Mouse (Mus musculus) cerebellum, adult 9-11 months (tissue): ENCODE results near the gene Lyrm7.
"Not testable (repeated sequence)": the region's sequence is repeated elsewhere in the genome, so short reads cannot be mapped to it uniquely, and the experiment has no call there.

Source experiments
- DNase-seq: peaks from one replicate; pipeline ENCODE4 v3.0.0; 2022

Gene Lyrm7

DNA sequence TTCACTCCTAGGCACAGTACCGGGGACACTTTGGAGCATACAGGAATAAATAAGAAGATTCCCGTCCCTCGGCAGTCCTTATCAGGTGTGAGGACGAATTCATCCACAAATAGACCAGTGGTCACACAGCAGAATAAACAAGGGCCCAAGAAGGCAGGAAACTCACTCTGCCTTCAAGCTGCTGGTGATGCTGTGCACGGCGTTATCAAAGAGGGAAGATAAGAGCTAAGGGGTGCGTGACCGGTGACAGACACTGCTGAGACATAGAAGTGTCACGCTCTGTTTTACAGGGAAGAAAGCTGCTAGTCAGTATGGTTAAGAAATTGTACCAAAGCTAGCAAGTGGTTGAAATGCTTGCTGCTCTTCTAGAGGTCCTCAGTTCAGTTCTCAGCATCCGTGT lies 19.2 kb upstream of the Lyrm7 start:
- no peak for DNase-seq

GRCm38 (mm10) chr11:54879434-54879833 lies 18.7 kb upstream of the Lyrm7 start:
- DNase-seq: no peak

DNA sequence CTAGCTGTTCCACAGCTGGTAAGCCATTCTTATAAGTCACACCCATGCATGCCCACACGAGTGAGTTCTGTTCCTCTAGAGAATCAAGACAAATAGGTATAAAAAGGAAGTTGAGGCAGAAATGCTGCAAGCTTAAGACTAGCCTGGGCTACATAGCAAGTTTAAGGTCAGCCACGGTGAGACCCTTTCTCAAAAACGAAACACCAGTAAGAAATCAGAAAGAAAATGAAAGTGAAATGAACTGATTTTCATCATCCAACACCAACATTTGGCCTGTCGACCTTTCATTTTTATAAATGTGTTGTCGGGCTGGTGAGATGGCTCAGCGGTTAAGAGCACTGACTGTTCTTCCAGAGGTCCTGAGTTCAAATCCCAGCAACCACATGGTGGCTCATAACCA lies 18.2 kb upstream of the Lyrm7 start:
- no peak for DNase-seq

DNA sequence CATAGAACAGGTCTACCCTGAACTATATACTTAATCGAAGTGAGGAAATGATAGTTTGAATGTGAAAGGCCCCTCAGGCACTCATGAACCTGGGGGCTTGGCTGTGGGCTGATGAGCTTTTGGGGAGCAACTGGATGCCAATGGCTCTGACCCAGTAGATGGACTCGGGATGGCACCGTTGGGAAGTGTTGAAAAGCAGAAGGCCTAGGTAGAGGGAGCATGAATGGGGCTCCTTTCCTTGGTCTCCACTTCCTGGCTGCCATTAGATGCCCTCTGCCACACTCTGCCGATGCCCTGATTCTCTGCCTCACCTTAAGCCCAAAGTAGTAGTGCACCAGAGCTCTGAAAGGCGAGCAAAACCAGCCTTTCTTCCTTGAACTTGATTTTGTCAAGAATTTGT lies 15.3 kb upstream of the Lyrm7 start:
- DNase-seq: no peak

- DNase-seq: peak; percentile 33
These were observed 11.3 kb upstream of the Lyrm7 start for GRCm38 (mm10) chr11:54871831-54872537.

DNA sequence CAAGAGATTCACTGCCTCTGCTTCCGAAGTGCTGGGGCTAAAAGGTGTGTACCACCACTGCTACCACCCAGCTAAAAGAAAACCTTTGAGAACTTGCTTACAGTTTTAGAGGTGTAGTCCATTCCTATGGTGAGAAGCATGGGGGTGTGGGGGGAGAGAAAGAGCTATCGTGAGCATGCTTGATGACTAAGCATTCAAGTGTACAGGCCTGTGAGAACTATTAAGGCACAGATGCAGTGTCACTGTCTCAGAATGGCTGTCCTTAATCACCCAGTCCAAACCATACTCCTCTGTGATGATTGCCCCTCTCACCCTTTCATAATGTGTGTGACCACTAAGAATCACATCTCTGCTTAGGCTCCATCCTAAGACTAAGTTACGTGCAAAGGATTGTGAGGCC lies 8.6 kb upstream of the Lyrm7 start:
- no peak for DNase-seq

- no peak for DNase-seq
These were observed 7.7 kb upstream of the Lyrm7 start for GRCm38 (mm10) chr11:54868445-54868844.

DNA sequence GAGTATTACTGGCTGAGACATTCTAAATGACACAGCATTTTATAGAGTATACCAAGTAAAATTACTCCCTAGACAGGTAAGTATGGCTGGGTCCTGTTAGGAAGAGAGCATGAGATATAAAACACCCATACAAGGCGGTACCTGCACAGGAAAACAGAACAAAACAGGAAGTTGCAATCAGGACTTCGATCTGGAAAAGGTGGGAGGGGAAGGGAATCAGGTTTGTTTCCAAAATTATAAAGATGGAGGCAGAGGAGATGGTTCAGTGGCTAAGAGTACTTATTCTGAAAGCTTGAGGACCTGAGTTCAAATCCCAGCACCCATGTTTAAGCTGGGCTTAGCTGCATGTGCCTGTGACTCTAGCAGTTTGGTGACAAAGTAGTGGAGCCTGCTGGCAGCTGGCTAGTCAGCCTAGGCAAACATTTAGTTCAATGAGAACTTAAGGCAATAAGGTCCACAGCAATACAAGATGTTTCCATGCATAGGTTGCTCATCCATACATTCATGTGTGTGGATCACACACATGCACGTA lies 7.3 kb upstream of the Lyrm7 start:
- peak; percentile 22 for DNase-seq

DNA sequence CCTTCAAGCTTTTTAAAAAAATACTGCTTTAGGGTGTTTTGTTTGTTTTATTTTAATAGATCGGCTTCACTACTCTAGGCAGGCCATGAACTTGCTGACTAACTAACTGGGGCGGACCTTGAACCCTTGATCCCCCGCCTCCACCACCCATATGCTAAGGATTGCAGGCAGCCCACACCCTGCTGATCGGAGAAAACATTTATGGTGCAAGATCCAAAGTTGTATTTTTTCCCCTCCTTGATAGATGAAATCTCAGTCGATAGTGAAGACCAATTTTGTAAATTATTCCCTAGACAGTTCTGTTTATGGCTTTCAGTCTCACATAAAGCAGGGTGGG lies 6.3 kb upstream of the Lyrm7 start:
- DNase-seq: no peak

DNA sequence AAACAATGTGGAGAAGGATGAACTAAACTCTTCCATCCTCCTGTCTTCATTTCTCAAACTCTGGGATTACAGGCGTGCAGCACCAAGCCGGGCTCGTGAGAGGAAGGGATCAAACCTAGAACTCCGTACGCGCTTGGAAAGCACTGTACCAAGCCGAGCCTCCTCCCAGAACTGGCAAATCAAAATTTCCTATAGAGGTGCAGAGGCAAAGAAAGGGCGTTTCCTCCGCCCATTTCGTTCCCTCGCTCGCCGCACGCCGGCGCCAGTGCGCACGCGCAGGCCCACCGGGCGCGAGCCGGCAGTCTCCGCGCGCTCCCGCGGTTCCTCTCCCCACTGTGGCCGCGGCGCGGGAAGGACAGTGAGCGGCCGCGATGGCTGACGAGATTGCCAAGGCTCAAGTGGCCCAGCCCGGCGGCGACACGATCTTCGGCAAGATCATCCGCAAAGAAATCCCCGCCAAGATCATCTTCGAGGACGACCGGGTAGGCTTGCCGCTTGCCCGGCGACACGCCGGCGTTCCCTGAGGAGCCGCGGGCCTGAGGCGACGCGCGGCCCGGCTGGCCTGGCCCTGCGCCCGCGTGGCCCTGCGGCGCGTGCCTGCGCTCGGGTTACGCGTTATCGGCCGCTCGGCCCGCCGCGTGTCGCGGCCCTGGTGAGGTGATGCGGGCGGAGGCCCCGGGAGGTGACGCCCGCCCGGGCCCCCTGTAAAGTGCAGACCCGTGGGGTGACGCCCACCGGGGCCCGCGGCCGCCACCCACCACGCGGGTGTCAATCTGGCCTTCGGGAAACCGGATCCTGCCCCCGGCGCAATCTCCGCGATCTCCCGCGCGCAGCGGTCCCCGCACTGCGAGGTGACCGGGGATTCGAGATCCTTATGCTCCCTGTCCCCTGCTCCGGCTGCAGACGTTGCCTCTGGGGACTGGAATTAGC lies 5.7 kb upstream of the Lyrm7 start, which contains the start of gene Hint1:
Hint1 (plus strand) TSS at position 265 of the 930 bp plus-strand sequence.
- DNase-seq: peak; percentile 95

- peak; percentile 26 for DNase-seq
These were observed 4.8 kb upstream of the Lyrm7 start for GRCm38 (mm10) chr11:54865330-54866085.

DNA sequence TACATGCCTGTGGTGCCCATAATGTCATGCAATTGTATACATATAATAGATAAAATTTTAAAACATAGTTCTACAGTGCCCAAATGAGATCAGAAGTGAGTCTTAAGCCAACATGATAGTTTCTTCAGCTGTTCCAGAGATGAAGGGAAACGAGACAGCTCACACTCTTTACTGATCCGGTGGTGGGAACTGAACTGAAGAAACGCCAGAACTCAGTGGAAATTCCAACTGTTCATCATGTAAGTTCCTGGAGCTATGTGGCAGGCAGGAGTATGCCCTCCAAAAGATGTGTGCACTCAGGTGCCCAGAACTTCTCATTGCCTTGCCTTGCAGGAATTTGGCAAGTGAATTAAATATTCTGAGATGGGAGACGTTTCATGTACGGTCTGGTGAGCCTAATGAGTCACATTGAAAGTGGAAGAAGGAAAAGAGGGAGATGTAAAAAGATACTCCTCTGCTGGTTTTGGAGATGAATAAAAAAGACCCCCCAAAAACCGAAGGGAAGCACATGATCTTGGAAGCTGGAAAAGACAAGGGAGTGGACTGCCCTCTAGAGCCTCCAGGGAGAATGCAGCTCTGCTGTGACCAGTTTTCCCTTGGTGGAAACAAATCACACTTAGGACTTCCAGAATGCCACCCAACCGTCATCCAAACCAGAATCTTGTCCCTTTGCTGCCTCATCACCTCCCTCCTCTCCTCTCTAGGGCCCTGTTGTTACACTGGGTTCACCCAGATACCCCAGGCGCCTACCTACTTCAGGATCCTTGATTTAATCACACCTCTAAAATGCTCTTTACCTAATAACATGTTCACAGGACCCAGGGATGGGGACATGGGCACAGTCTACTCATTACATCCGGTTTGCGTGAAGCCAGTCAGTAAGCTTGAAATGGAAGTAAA lies 2.2 kb upstream of the Lyrm7 start:
- peak; percentile 57 for DNase-seq

- peak; percentile 42 for DNase-seq
These were observed 1.0 kb upstream of the Lyrm7 start for GRCm38 (mm10) chr11:54861471-54862420.

DNA sequence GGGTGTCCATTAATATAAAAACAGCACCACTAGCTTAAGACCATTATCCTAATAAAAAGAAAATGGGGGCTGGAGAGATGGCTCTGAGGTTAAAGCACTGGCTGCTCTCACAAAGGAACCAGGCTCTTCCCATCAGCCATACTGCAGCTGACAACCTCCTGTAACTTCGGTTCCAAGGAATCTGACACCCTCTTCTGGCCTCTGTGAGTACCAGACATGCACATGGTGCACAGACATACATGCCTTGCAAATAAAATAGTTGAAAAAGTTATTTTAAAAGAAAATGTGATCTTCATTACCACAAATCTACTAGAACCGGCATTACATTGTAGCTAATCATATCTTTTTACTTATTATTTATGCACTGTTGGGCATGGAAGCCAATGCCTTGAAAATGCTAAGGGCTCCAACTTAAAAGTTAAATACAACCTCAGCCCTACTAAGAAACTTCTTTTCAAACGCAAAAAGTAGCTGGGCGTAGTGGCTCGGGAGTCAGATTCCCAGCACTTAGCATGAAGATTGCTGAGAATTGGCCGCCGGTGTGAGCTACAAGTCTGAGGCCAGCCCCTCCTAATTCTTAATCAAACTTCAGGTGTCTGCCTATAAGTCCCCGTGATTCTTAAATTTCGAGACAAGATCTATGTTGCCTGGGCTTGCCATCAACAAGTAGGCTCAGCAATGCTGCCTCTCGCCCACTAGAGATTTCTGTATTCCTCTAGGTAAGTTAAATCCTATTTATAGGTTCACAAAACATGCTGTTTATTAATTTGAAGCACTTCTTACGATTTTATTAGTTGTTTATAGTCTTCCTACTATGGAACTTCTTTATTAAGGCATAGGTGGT lies 1.2 kb downstream of the Lyrm7 start:
- DNase-seq: peak; percentile 25

DNA sequence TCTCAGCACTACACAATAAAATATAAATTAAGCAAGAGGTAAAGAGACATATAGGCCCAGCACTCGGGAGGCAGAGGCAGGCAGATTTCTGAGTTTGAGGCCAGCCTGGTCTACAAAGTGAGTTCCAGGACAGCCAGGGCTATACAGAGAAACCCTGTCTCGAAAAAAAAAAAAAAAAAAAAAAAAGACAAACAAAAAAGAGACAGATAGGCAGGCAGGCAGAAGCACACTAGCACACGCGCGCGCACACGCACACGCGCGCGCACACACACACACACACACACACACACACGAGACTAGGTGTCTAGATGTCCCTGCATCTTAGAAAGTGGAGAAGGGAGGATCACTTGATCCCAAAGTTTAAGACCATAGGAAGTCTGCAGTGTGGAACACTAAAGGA lies 1.8 kb downstream of the Lyrm7 start:
- DNase-seq: not testable (repeated sequence)

DNA sequence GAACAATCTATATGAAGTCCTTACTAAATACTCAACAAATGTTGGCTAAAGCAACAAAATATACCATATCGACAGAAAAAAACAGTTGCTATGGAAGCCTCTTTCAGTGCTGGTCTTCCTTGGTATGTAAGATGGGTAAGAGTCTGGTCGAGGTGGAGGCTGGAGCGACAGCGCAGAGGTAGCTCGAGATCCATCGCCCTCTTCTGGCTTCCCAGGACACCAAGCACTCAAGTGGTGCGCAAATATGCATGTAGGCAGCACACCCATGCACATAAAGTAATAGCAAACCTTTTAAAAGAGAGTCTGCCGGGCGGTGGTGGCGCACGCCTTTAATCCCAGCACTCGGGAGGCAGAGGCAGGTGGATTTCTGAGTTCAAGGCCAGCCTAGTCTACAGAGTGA lies 9.1 kb downstream of the Lyrm7 start:
- no peak for DNase-seq

DNA sequence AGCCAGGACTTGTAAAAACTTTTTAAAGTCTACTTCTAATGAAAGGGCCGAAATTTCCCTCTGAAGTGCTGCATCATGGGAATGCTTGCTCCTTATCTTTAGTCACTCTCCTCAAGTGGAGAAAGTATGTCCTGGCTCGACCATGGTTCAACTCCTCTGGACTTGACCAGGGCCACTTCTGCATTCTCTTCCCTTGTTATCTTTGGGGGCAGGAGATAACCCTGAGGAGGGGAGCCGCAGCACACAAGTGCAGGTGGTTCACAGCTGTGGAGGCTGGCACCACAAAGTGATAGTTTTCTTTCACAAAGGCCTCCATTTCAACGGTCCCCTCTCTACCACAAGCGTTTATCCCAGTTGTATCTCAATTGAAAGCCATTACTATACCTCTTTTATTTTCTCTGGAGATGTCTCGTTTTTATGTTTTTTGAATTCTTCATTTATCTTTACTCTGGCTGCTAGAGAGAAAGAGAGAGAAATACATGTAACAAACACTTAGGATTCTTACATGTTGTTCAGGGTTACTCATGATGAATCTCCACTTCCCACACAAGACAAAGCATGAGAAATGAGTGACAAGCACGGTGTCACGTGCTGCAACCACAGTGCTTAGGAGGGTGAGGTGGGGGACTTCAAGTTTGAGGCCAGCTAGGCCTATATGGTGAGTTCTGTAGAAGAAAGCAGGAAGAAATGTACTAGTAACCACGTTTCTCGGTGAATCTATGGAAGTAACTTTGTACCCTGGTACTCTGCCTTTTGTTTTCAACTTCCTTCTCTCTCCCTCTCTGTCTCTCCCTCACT lies 10.6 kb downstream of the Lyrm7 start:
- DNase-seq: no peak

- no peak for DNase-seq
These were observed 15.0 kb downstream of the Lyrm7 start for GRCm38 (mm10) chr11:54845470-54846442.
